8 mouse cellular contexts compared by ENCODE assay signal in genomic region chr11:103696851-103697564, GRCm38 (mm10). TPM values are rescaled to one million over a fixed set of nuclear protein-coding genes. Genes with fewer than 3 reads are reported as not detected.
DNase-seq lines count a peak whose midpoint lies in the region; ATAC-seq and TF ChIP-seq lines count a peak whose summit lies in the region.

No protein-coding gene starts in this region.

- peak; percentile 45 for DNase-seq in liver, adult 2 months (ENCODE audit: extremely low read depth, low read depth, low spot score)
- DNase-seq in liver = no peak
- DNase-seq in hindbrain, embryonic 10.5 days (ENCODE audit: low spot score) = no peak
- no peak for DNase-seq in c-Kit-positive CD71-positive TER-119-positive erythroid progenitor cells, embryonic 14.5 days (ENCODE audit: low spot score)
- DNase-seq in gastrocnemius, adult 8-10 months (ENCODE audit: low spot score in 2 of 2) = no peak
- DNase-seq in layer of hippocampus, adult 8-10 months (ENCODE audit: low spot score in 2 of 2) = no peak

- H3K9ac ChIP-seq in liver, adult 2 months (ENCODE audit: low read depth, low read length) = peak overlapping the region; percentile 86

- H3K79me2 ChIP-seq in liver, adult 2 months (ENCODE audit: control insufficient read depth, insufficient read depth, low read length) = peaks cover 13% of the 10 kb centered on the region; the same call in 1 of the 2 replicates

- peaks cover 7% of the 10 kb centered on the region; the same call in 1 of the 2 replicates for H3K4me1 ChIP-seq in liver, adult 2 months (ENCODE audit: control insufficient read depth, insufficient read depth, low read length)
- H3K4me1 ChIP-seq in bone marrow macrophage, adult 2 months (ENCODE audit: control insufficient read depth, insufficient read depth, low read length) = peaks cover 15% of the 10 kb centered on the region
- peaks cover 18% of the 10 kb centered on the region for H3K4me1 ChIP-seq in hindbrain, embryonic 10.5 days (replicated peaks)

- no peak for TF ChIP-seq POLR2A in liver, adult 2 months (IDR thresholded peaks at IDR 0.05; ENCODE audit: extremely low read depth, insufficient read depth, low read length)
- TF ChIP-seq POLR2A in bone marrow macrophage, adult 2 months (IDR thresholded peaks at IDR 0.05; ENCODE audit: borderline replicate concordance, low read depth, low read length) = no peak

- WGBS in liver, adult 2 months = under 1% methylated on average over 18 of the region's 18 CpGs
- WGBS in hindbrain, embryonic 10.5 days = 2% methylated on average over 18 of the region's 18 CpGs

- H3K36me3 ChIP-seq in liver, adult 2 months (ENCODE audit: control insufficient read depth, insufficient read depth, low read length) = peaks cover 2% of the 10 kb centered on the region; the same call in 1 of the 2 replicates
- peaks cover 3% of the 10 kb centered on the region; the same call in 1 of the 2 replicates for H3K36me3 ChIP-seq in hindbrain, embryonic 10.5 days

- peak overlapping the region; percentile 84 for H3K4me3 ChIP-seq in liver, adult 2 months (ENCODE audit: insufficient read depth, low read depth, low read length)
- H3K4me3 ChIP-seq in bone marrow macrophage, adult 2 months (ENCODE audit: insufficient read depth, low read length) = peak overlapping the region; percentile 96
- H3K4me3 ChIP-seq in hindbrain, embryonic 10.5 days = peak overlapping the region; percentile 64

- TF ChIP-seq CTCF in liver, adult 2 months (IDR thresholded peaks at IDR 0.05; ENCODE audit: low read depth, low read length) = no peak
- TF ChIP-seq CTCF in bone marrow macrophage, adult 2 months (IDR thresholded peaks at IDR 0.05; ENCODE audit: low read depth, low read length) = no peak

- peak overlapping the region; percentile 94 for H3K27ac ChIP-seq in liver, adult 2 months (replicated peaks; ENCODE audit: insufficient read depth, low read depth, low read length)
- H3K27ac ChIP-seq in bone marrow macrophage, adult 2 months (ENCODE audit: insufficient read depth, low read depth, low read length) = peak overlapping the region; percentile 100
- peak overlapping the region; percentile 99 for H3K27ac ChIP-seq in hindbrain, embryonic 10.5 days

- H3K27me3 ChIP-seq in liver, adult 2 months (ENCODE audit: control insufficient read depth, insufficient read depth, low read length) = no peaks in the 10 kb centered on the region
- H3K27me3 ChIP-seq in hindbrain, embryonic 10.5 days (ENCODE audit: insufficient read depth, poor library complexity, severe bottlenecking) = no peaks in the 10 kb centered on the region

- no peaks in the 10 kb centered on the region for H3K9me3 ChIP-seq in hindbrain, embryonic 10.5 days

- ATAC-seq in megakaryocyte progenitor cell, adult 5-6 weeks (replicated peaks; ENCODE audit: poor library complexity) = peak; percentile 67

RNA-seq across cellular contexts. Expression of gene Gosr2, which starts 0.7 kb away (rescaled TPM):
- total RNA-seq in liver, adult 2 months (2014; rRNA removed) = 52.8 and 55.0 TPM in 2 replicates
- 70.2 and 77.8 TPM in 2 replicates for polyA plus RNA-seq in liver, adult 2 months (2012; rRNA removed)
- polyA plus RNA-seq in bone marrow macrophage, adult 2 months (2012; ENCODE audit: insufficient read depth, insufficient read length, missing spikeins) = 52.4 and 56.7 TPM in 2 replicates
- polyA plus RNA-seq in hindbrain, embryonic 10.5 days (2016; fragmentation: Nextera tagmentation; extraction: Ambion mirVana) = 90.0 and 94.5 TPM in 2 replicates
- total RNA-seq in megakaryocyte progenitor cell, adult 5-6 weeks (2015) = 42.3 and 48.3 TPM in 2 replicates
- 42.2 and 44.1 TPM in 2 replicates for total RNA-seq in megakaryocyte progenitor cell, adult 5-6 weeks (2017)
- 10 to 100 TPM; 36.4 to 47.4 (median 42.7) TPM for total RNA-seq in gastrocnemius, adult 8-10 months (2022)
- 10 to 100 TPM; 63.0 to 64.3 (median 64.0) TPM for total RNA-seq in layer of hippocampus, adult 8-10 months (2022)

RNA-seq across cellular contexts. Expression of gene Rprml, which starts 47.6 kb away (rescaled TPM):
- not detected in 2 replicates for total RNA-seq in liver, adult 2 months (2014; rRNA removed)
- polyA plus RNA-seq in liver, adult 2 months (2012; rRNA removed) = not detected in 2 replicates
- not detected in 2 replicates for polyA plus RNA-seq in bone marrow macrophage, adult 2 months (2012; ENCODE audit: insufficient read depth, insufficient read length, missing spikeins)
- polyA plus RNA-seq in hindbrain, embryonic 10.5 days (2016; fragmentation: Nextera tagmentation; extraction: Ambion mirVana) = not detected in 2 replicates
- not detected in 2 replicates for total RNA-seq in megakaryocyte progenitor cell, adult 5-6 weeks (2015)
- not detected in 2 replicates for total RNA-seq in megakaryocyte progenitor cell, adult 5-6 weeks (2017)
- under 1 TPM in 1 of 4 experiments, not detected in 3; 0.58 TPM for total RNA-seq in gastrocnemius, adult 8-10 months (2022)
- 100 to 1,000 TPM in 1 of 4 experiments, 10 to 100 TPM in 3; 77.2 to 102 (median 98.0) TPM for total RNA-seq in layer of hippocampus, adult 8-10 months (2022)

RNA-seq across cellular contexts. Expression of gene Wnt9b, which starts 52.6 kb away (rescaled TPM):
- total RNA-seq in liver, adult 2 months (2014; rRNA removed) = 0.34 and 0.65 TPM in 2 replicates
- polyA plus RNA-seq in liver, adult 2 months (2012; rRNA removed) = 0.44 and 0.91 TPM in 2 replicates
- polyA plus RNA-seq in bone marrow macrophage, adult 2 months (2012; ENCODE audit: insufficient read depth, insufficient read length, missing spikeins) = not detected in 2 replicates
- polyA plus RNA-seq in hindbrain, embryonic 10.5 days (2016; fragmentation: Nextera tagmentation; extraction: Ambion mirVana) = 0.60 and 1.0 TPM in 2 replicates
- total RNA-seq in megakaryocyte progenitor cell, adult 5-6 weeks (2015) = not detected in 2 replicates
- total RNA-seq in megakaryocyte progenitor cell, adult 5-6 weeks (2017) = not detected in 2 replicates
- under 1 TPM in 1 of 4 experiments, not detected in 3; 0.19 TPM for total RNA-seq in gastrocnemius, adult 8-10 months (2022)
- total RNA-seq in layer of hippocampus, adult 8-10 months (2022) = under 1 TPM; 0.16 to 0.33 (median 0.24) TPM

RNA-seq across cellular contexts. Expression of gene Lyzl6, which starts 58.3 kb away (rescaled TPM):
- total RNA-seq in liver, adult 2 months (2014; rRNA removed) = not detected in 2 replicates
- not detected in 2 replicates for polyA plus RNA-seq in liver, adult 2 months (2012; rRNA removed)
- polyA plus RNA-seq in bone marrow macrophage, adult 2 months (2012; ENCODE audit: insufficient read depth, insufficient read length, missing spikeins) = not detected in 2 replicates
- polyA plus RNA-seq in hindbrain, embryonic 10.5 days (2016; fragmentation: Nextera tagmentation; extraction: Ambion mirVana) = not detected in 2 replicates
- total RNA-seq in megakaryocyte progenitor cell, adult 5-6 weeks (2015) = not detected in 2 replicates
- total RNA-seq in megakaryocyte progenitor cell, adult 5-6 weeks (2017) = not detected in 2 replicates
- not detected for total RNA-seq in gastrocnemius, adult 8-10 months (2022)
- not detected for total RNA-seq in layer of hippocampus, adult 8-10 months (2022)

Comparison
In these comparisons a context has a peak if more than half of its experiments do, and no peak if none do; other contexts are left out.
1. RNA of gene Rprml, which starts 47.6 kb away (total RNA-seq): 77.2 to 102 TPM in layer of hippocampus, adult 8-10 months; 0.58 TPM in gastrocnemius, adult 8-10 months, not detected in liver, adult 2 months and not detected in megakaryocyte progenitor cell, adult 5-6 weeks; every median in the first group is over 10 times any median in the second.
2. Peak in every context shown above with its lines, with median percentiles within 50 percentile points of each other: H3K27ac ChIP-seq and H3K4me3 ChIP-seq.